Mouse (Mus musculus): ENCODE results near the gene Upf1.

The Upf1 gene

DNA sequence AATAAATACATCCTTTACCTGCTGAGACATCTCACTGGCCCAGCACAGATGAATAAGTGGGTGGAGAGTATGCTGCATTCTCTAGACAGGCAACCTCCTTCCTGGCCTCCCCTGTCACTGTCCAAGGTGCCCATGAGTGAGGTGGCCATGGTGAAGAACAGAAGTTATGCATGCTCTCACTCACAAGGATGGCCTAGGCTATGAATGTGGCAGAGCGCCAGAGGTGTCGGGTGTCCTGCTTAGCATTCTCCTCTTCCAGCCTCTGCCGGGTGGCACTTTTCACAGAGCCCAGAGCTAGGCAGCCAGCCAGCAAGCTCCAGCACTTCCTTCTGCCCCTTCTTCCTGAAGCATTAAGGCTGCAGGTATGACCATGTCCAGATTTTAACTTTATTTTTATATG, 6.3 kb upstream of the Upf1 start:
- no peak for DNase-seq (ENCODE audit: low read depth, low spot score)

GRCm38 (mm10) chr8:70356111-70356510, 3.0 kb upstream of the Upf1 start:
- DNase-seq (ENCODE audit: low read depth, low spot score) = no peak

GRCm38 (mm10) chr8:70354004-70354403, 926 bp upstream of the Upf1 start:
- no peak for DNase-seq (ENCODE audit: low read depth, low spot score)

DNA sequence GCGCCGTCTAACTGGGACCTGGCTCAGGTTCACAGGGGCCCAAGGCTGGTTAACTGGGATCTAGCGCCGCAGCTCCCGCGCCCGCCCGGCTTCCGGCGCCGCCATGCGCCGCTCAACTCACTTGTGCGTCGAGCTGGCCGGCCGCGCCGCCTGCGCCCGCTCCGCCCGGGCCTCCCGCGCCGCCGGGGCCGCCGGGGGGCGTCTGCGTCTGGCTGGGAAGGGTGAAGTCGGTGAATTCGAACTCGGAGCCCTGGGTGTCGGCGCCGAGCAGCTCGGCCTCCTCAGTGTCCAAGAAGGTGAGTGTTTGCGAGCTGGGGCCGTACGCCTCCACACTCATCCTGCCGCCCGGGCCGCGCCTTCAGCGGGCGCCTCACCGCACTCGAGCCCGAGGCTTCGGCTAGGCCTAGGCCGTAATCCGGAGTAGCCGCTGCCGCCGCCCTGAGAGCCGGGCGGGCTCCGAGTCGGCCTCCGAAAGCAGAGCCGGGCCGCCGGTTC, 374 bp downstream of the Upf1 start:
- DNase-seq (ENCODE audit: low read depth, low spot score) = no peak

- DNase-seq (ENCODE audit: low read depth, low spot score) = no peak
These were observed 1.1 kb downstream of the Upf1 start for GRCm38 (mm10) chr8:70352000-70352384.

DNA sequence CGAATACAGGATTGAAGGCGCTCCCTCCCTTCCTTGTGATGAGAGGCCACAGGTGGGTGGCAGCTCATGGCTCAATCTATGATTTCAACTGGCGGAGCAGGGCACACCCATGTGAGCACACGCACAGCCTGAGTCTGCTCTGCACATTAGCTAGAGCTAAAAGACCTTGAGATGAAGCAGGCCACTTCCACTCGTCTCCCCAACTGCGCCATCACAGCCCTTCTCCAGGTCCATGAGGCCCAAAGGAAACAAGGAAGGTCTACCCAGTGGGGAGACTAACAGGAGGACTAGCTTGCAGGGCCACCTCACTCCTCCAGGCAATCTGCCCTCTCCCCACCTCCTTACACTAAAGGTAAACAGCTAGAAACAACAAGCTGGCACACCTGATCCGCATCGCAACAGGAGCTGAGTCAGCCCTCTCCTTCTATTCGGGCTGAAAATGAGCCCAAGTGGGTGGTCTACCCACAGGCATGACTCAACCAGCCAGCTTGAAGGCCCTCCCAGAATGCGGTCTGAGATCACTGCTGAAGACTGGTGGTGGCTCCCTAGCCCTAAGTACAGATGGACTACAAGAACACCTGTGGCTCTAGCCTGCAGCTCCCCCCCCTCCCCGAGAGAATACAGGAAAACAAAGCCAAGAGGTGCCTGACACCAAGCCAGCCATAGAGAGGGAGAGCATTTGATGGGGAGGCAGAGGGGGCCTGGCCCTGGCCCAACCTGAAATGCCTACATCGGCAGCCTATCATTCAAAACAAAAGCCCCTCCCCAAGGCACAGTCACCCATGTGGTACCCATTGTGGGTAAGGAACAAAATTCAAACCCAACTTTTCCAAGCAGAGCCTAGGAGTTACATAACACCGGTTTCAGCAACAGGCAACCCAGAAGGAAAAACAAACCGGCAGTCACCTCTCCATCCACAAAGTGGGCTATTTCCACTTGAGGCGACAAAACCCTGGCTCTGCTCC, 1.8 kb downstream of the Upf1 start:
- no peak for DNase-seq (ENCODE audit: low read depth, low spot score)

- DNase-seq (ENCODE audit: low read depth, low spot score) = no peak
These were observed 5.1 kb downstream of the Upf1 start for GRCm38 (mm10) chr8:70347860-70348420.

DNA sequence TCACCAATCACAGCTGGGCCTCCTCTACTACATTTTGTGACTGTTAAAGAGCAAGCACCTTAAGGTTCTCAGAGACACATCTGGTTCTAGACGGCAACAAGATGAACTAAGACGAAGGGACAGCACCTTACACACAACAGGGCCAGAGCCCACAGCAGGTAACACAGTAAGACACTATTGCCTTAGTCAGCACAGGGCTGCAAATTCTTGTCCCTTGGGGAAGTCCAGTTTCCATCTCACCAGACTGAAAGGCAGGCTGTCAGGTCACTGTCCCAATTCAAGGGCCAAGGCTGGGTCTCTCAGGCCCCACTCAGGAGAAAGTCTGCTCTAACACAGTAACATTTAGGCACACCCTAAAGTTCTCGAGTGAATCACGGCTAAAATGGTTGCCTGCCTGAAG, 5.6 kb downstream of the Upf1 start:
- DNase-seq (ENCODE audit: low read depth, low spot score) = no peak

- no peak for DNase-seq (ENCODE audit: low read depth, low spot score)
These were observed 8.8 kb downstream of the Upf1 start for GRCm38 (mm10) chr8:70344279-70344678.

GRCm38 (mm10) chr8:70343696-70344095, 9.4 kb downstream of the Upf1 start:
- DNase-seq (ENCODE audit: low read depth, low spot score) = no peak

GRCm38 (mm10) chr8:70343076-70343475, 10.0 kb downstream of the Upf1 start:
- no peak for DNase-seq (ENCODE audit: low read depth, low spot score)

- no peak for DNase-seq (ENCODE audit: low read depth, low spot score)
These were observed 11.1 kb downstream of the Upf1 start for GRCm38 (mm10) chr8:70342007-70342406.

GRCm38 (mm10) chr8:70340659-70341058, 12.4 kb downstream of the Upf1 start:
- no peak for DNase-seq (ENCODE audit: low read depth, low spot score)

- DNase-seq (ENCODE audit: low read depth, low spot score) = no peak
These were observed 14.1 kb downstream of the Upf1 start for GRCm38 (mm10) chr8:70338931-70339330.

DNA sequence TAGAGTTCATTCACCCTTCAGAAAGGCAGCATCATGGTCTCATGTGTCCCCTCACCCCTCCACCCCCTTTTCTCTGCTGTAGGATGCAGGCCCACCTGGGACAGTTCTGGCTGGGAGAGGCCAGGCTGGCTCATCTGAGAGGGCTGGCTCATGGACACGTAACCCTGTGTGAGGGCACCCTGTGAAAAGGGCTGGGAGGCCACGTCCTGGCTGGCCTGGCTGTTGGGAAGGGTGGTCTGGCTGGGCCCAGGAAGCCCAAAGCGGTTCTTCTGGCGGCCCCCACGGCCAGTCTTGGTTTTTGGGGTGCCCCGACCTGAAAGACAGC, 20.2 kb downstream of the Upf1 start:
- DNase-seq (ENCODE audit: low read depth, low spot score) = no peak

GRCm38 (mm10) chr8:70332070-70332877, 20.8 kb downstream of the Upf1 start:
- peak; percentile 67 for DNase-seq (ENCODE audit: low read depth, low spot score)

GRCm38 (mm10) chr8:70331526-70331925, 21.6 kb downstream of the Upf1 start:
- no peak for DNase-seq (ENCODE audit: low read depth, low spot score)

- no peak for DNase-seq (ENCODE audit: low read depth, low spot score)
These were observed 22.2 kb downstream of the Upf1 start for GRCm38 (mm10) chr8:70330741-70331364.

DNA sequence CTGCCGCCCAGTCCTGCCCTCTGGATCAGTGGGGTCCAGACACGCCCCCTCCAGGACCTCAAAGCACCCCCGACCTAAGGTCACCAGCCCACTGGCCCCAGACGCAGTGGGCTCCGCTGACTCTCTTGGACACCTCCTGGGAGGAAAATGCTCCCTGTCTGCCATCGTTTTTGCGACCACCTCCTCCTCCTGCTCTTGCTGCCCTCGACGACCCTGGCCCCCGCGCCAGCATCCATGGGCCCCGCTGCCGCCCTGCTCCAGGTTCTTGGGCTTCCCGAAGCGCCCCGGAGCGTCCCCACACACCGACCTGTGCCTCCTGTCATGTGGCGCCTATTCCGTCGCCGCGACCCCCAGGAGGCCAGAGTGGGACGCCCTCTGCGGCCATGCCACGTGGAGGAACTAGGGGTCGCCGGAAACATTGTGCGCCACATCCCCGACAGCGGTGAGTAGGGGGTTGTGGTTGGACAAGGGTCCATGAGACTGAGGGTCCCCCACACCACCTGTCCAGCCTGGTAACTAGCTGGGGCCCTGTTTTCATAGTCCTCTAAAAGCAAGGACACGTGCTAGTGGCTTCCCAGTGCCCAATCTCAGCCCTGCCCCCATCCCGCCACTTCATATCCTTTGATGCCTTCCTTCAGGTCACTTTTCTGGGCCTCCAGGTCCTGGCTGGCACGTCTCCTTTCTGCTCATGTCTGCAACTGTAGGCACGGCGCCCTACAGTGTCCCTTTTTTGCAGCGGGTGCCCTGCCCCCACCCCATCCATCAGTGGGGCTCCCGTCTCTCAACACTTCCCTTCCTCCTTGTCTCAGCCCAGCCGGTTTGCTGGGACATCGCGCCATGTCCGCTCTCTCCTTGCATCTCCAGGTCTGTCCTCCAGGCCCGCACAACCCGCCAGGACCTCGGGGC, 23.0 kb downstream of the Upf1 start:
- no peak for DNase-seq (ENCODE audit: low read depth, low spot score)

GRCm38 (mm10) chr8:70329124-70329834, 23.8 kb downstream of the Upf1 start, which contains the start of gene Gdf1:
Gene Gdf1 (plus strand): TSS chr8:70329817.
- DNase-seq (ENCODE audit: low read depth, low spot score) = no peak

Measured in embryo, embryonic 11.5 days (tissue).